Mouse (Mus musculus) spleen, adult 2 months (tissue): ENCODE measurements around the gene Rfc5. TPM values are rescaled to one million over a fixed set of nuclear protein-coding genes. Genes with fewer than 3 reads are reported as not detected.
"Not testable (repeated sequence)": the region's sequence is repeated elsewhere in the genome, so short reads cannot be mapped to it uniquely, and the experiment has no call there.

Source experiments
- DNase-seq, 2 experiments: peaks; one replicate each; pipeline versions ENCODE4 v3.0.0 to v3.0.0-alpha.2; 2012 to 2021; ENCODE audit warnings: low spot score in 2 of 2, low read depth in 1 of 2
- H3K27ac ChIP-seq: fragments of 200-500 bp; 2 replicates; pipeline ENCODE4 v1.5.1; 2012; ENCODE audit warnings: low read length, inconsistent platforms; ENCODE audit not compliant: insufficient read depth
- H3K27me3 ChIP-seq: fragments of 200-500 bp; 2 replicates; pipeline ENCODE4 v1.6.1; 2012; ENCODE audit warnings: mild to moderate bottlenecking, moderate library complexity, low read length, inconsistent platforms; ENCODE audit not compliant: control insufficient read depth, insufficient read depth
- H3K36me3 ChIP-seq: fragments of 200-500 bp; 2 replicates; pipeline ENCODE4 v1.6.1; 2012; ENCODE audit warnings: mild to moderate bottlenecking, low read length, inconsistent platforms; ENCODE audit not compliant: control insufficient read depth, insufficient read depth
- H3K4me1 ChIP-seq: fragments of 200-500 bp; 2 replicates; pipeline ENCODE4 v1.6.1; 2011; ENCODE audit warnings: inconsistent platforms; ENCODE audit not compliant: control insufficient read depth, insufficient read depth, insufficient read length
- H3K4me3 ChIP-seq: fragments of 200-500 bp; 2 replicates; pipeline ENCODE4 v1.5.1; 2011; ENCODE audit warnings: mild to moderate bottlenecking, inconsistent platforms; ENCODE audit not compliant: insufficient read depth, insufficient read length; ENCODE audit errors: extremely low read depth
- CTCF ChIP-seq: fragments of 200-500 bp; IDR thresholded peaks from 2 replicates; pipeline ENCODE4 v1.5.1; 2011; ENCODE audit warnings: mild to moderate bottlenecking, inconsistent platforms; ENCODE audit not compliant: insufficient read depth, insufficient read length, insufficient replicate concordance; ENCODE audit errors: extremely low read depth
- POLR2A ChIP-seq: fragments of 200-500 bp; IDR thresholded peaks from 2 replicates; pipeline ENCODE4 v1.6.1; 2011; ENCODE audit warnings: low read depth, low read length, inconsistent platforms
- WGBS: fragments of 180-500 bp; shearing (Covaris S2); methylation state at CpG from one replicate; pipeline ENCODE4 v1.1.7; 2018; 5-methylcytosine and 5-hydroxymethylcytosine counted together
- polyA plus RNA-seq: library from polyadenylated mRNA; depleted of rRNA; stranded (reverse); fragments of >200 nt; gene quantifications from 2 replicates; pipeline ENCODE4 v1.2.3, GENCODE M21; 2012

Gene Rfc5
- polyA plus RNA-seq, 1 experiment, result 15.7 TPM

DNA sequence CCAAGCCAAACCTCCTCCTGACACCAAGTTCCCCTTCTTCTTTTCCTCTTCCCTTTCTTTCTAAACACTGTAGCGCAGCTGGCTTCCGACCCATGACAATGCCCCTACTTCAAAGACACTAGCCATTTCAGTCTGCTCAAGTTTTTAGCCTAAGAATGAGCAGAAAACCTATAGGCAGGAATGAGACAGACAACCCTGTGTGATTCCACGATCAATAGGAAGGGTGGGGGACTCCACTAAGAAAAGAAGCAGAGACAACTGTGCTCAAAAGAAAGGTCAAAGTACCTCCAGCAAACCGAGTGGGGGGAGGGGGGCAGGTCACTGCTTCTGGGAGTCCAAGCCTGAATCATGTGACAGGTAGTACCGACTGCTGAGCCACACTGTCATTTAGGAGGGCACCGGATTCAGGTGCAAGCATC, 7.8 kb upstream of the Rfc5 start:
- no peak overlapping the region for H3K27ac ChIP-seq
- no peaks in the 10 kb centered on the region for H3K36me3 ChIP-seq
- no peaks in the 10 kb centered on the region for H3K27me3 ChIP-seq
- H3K4me1 ChIP-seq, result no peaks in the 10 kb centered on the region
- TF ChIP-seq POLR2A, result no peak
- no peak for TF ChIP-seq CTCF
- DNase-seq, result no peak
- no peak overlapping the region for H3K4me3 ChIP-seq
- WGBS, result 26% methylated on average over 6 of the region's 6 CpGs

DNA sequence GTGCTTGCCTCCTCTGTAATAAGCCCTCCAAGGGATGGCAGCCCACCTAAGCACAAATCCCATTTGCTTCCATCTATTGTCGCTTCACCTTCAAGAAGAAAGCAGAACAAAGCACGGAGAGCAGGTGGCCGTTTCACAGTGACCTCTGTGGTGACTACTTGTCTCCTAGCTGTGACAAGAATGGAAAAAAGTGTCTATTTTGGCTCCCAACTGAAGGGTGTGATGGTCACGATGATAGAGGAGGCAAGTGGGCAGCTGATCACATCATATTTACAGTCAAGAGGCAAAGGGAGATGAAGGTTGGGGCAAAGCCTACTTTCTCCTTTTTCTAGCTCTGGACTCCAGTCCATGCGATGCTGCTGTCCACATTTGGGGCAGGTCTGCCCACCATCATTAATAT, 7.0 kb upstream of the Rfc5 start:
- Histone ChIP-seq H3K4me3 (no peak overlapping the region), H3K4me1 (no peaks in the 10 kb centered on the region), H3K27ac (no peak overlapping the region), H3K36me3 (no peaks in the 10 kb centered on the region), H3K27me3 (no peaks in the 10 kb centered on the region)
- 73% methylated on average over 5 of the region's 5 CpGs for WGBS
- no peak for TF ChIP-seq CTCF
- TF ChIP-seq POLR2A, result no peak
- DNase-seq, result no peak

DNA sequence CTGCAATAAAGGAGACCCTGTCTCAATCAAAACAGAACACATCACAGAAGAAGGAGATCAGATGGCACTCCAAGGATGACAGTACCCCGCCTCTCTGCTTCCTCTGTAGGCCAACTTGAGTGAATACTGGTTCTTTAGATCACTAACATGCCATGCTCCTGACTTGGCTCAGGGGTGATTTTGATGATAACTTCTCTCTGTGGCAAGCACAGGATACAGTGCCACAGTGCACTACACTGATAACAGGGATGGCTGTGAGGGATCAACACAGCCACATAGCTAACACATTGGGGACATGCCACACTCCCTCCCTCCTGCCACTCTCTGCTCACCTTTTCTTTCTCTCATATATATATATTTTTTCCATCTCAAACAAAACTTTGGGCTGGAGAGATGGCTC, 2.0 kb upstream of the Rfc5 start:
- DNase-seq, result no peak
- TF ChIP-seq CTCF, result no peak
- no peak for TF ChIP-seq POLR2A
- WGBS, result 64% methylated on average over 1 of the region's 1 CpGs
- peaks cover 10% of the 10 kb centered on the region for H3K4me1 ChIP-seq
- H3K27ac ChIP-seq, result no peak overlapping the region
- no peaks in the 10 kb centered on the region for H3K36me3 ChIP-seq
- no peak overlapping the region for H3K4me3 ChIP-seq
- no peaks in the 10 kb centered on the region for H3K27me3 ChIP-seq

DNA sequence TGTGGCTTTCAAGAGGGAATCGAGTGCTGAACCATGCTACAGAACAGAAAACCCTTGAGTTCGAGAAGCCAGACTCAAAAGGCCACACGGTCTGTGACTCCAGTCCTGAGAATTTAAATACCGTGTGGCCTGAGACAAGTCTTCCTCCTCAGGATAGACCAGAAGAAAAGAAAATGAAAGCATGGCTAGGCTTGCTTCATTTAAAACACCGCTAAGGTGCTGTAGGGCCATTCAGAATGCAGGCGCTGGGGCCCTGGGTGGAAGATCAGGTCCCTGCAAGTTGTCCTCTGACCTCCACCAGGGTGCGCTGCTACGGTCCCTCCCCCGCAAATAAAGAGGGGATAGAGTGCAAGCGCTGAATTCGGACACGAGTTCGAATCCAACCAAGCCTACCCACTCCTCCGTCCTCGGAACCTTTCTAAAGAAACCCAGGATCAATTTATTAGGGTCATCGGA, 523 bp downstream of the Rfc5 start:
- 2% methylated on average over 16 of the region's 16 CpGs for WGBS
- no peak overlapping the region; the same call in 1 of the 2 replicates for H3K27ac ChIP-seq

DNA sequence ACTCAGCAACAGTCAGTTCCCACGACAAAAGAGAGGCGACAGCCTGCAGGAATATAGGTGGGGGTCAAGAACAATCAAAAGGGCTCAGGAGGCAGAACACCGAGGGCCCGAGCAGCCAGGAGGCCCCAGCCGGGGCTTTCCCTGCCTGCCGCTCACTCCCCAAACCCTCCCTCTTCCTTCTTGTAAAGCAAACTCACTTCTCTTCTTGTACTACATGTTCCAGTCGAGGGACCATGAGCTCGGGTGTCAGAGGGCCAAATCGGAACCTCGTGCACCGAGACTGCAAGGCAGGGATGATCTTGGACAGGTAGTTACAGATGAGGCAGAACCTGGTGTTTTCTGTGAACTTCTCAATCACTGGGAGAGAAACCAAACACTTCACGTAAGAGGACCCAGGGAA, 5.6 kb downstream of the Rfc5 start:
- H3K4me3 ChIP-seq, result no peak overlapping the region
- H3K27ac ChIP-seq, result no peak overlapping the region
- peaks cover 4% of the 10 kb centered on the region; the same call in 1 of the 2 replicates for H3K4me1 ChIP-seq
- 70% methylated on average over 12 of the region's 12 CpGs for WGBS
- no peak for DNase-seq
- peaks cover 17% of the 10 kb centered on the region for H3K36me3 ChIP-seq
- H3K27me3 ChIP-seq, result no peaks in the 10 kb centered on the region
- no peak for TF ChIP-seq CTCF
- TF ChIP-seq POLR2A, result no peak

More for the DNA sequence above, 523 bp downstream of the Rfc5 start:
- Histone ChIP-seq H3K4me3 (peak overlapping the region; percentile 82), H3K27me3 (no peaks in the 10 kb centered on the region), H3K36me3 (0 out of 2 replicates have a peak, but pooled peaks cover 2% of the 10 kb centered on the region), H3K4me1 (peaks cover 10% of the 10 kb centered on the region)
- DNase-seq, result peak; percentile 26 to 43
- no peak for TF ChIP-seq POLR2A
- peak; percentile 21; the same call in 1 of the 2 replicates for TF ChIP-seq CTCF

DNA sequence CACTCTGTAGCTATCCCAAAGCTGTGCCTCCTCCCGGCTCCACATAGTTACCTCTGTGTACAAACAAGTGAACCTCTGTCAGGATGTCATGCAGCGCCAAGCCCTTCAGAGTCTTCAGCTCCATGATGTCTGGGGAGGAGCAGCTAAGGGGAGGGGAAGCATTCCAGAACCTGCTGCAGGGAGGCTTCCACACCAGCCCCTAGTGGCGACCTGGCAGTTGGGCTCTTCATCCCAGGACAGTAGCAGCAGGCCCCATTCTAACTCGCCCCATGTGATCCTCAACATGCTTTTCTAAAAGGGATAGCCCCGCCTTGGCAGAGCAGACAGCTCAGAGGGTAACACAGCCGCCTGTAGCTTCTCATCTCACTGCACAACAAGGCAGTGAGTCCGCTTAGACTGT, 7.1 kb downstream of the Rfc5 start:
- 89% methylated on average over 7 of the region's 7 CpGs for WGBS
- Histone ChIP-seq H3K36me3 (peaks cover 20% of the 10 kb centered on the region), H3K4me3 (no peak overlapping the region), H3K4me1 (no peaks in the 10 kb centered on the region), H3K27ac (no peak overlapping the region), H3K27me3 (no peaks in the 10 kb centered on the region)
- DNase-seq, result no peak
- TF ChIP-seq CTCF, result no peak
- TF ChIP-seq POLR2A, result no peak

DNA sequence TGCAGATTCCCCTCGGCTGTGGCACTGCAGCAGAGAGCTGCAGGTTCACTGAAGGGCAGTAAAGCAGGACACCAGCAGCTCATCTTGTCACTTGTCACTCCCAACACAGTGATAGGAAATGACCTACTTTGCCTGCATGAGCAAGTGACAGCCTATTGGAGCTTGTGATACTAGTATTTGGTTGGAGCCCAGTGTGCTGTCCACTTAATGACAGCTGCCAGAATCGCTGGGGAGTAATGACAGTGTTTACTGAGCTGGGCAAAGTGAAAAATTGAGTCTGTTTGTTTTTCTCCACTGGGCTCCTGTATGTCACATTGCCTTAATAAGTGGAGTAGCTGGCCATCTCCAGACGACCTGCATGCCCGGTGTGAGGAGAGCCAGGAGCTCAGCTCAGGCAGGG, 8.6 kb downstream of the Rfc5 start:
- Histone ChIP-seq H3K4me3 (no peak overlapping the region), H3K27me3 (no peaks in the 10 kb centered on the region), H3K4me1 (no peaks in the 10 kb centered on the region), H3K36me3 (peaks cover 30% of the 10 kb centered on the region), H3K27ac (no peak overlapping the region)
- TF ChIP-seq CTCF, result no peak
- no peak for TF ChIP-seq POLR2A
- WGBS, result 91% methylated on average over 4 of the region's 4 CpGs
- DNase-seq, result no peak

DNA sequence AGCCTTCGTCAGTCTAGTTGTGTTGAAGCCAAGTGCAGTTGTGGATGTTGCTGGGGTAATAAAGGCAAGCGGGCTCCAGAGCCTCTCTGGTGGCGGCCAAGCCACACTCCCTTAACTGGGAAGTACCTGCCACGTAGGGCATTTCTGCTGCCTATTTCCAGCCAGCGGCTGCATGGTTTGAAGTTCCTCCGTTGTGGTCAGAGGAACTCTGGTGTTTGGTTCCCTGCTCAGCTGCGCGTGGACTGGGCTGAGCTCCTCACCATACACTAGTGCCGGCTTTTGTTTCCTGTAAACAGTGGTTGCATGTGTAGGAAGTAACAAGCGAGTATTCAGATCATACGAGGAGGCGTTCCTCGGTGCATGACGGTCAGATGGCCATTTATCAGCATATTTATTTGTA, 11.1 kb downstream of the Rfc5 start:
- peaks cover 33% of the 10 kb centered on the region for H3K36me3 ChIP-seq
- DNase-seq, result peak in 1 of 2 experiments; percentile 44
- 34% methylated on average over 14 of the region's 14 CpGs for WGBS

More for the DNA sequence above, 11.1 kb downstream of the Rfc5 start:
- not testable (repeated sequence) for H3K27me3 ChIP-seq, H3K27ac ChIP-seq, H3K4me1 ChIP-seq, H3K4me3 ChIP-seq
